Mouse (Mus musculus): ENCODE data around the gene Wwox. TPM values are rescaled to one million over a fixed set of nuclear protein-coding genes. Genes with fewer than 3 reads are reported as not detected.
A peak's percentile ranks its signal among the peaks of the same experiment; 100 is the strongest.

Wwox gene
- total RNA-seq, 2 experiments from 2014 or later: 12.5 to 12.9 TPM

DNA sequence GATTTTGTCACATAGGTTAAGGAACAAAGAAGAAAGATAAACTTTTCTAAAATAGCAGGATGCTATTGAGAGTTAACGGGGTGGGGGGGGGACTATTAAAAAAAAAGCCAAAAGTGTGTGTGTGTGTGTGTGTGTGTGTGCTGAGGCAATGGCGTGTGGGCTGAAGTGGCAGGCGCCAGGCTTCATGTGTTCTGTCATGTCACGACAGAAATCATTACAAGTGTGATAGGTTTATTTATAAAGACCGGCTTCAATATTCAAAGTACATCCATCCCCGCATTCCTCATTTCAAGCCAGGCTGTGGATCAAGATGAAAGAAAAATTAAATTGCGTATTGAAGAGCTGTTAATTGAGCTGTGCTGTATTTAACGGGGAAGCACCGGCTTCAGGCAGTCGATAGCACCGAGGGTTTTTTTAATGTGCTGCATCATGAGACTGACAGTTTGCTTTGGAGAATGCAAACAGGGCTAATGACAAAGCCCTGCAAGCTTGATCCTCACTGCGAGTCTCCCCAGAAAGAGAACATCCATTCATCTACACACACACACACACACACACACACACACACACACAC lies 88.3 kb downstream of the Wwox start:
- DNase-seq: no peak
- intact Hi-C loops (cut with DNase I): no loop called here

DNA sequence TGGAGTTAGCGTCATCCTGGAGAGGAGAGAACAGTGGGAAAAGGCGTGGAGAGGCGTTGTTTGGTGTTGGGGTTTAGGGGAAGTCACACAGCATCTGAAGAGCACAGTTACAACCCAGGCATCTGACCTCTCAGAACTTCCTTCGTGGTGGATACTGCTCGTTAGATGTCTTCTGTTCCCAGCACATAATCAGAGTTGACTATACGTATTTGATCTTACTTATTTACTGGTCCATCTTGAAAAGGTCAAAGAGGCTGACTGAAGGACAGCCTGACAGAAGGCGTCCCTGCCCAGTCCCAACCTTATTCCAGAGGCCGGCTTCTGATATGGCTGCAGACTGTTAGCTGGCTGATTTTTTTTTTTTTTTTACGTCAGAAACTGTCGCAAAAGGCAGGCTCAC lies 90.1 kb downstream of the Wwox start:
- intact Hi-C loops (cut with DNase I): no loop called here
- DNase-seq: no peak

DNA sequence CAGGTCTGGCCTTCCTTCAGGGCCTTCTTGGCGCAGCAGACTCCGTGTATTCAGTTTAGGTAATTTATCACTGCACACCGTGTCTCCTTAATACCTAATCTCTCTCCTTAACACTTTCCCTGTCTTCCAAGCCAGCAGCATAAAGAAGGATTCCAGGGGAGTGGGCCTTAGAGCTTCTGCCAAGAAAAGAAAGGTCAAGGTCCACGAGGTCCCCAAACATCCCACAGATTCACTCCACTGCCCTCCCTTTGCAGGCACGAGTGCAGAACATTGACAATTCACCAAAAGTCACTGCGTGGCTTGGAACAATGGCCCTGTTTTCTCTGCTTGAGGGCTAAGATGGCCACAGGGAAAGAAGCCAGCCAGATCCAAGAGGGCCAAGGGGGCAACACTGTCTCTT lies 96.7 kb downstream of the Wwox start:
- intact Hi-C loops (cut with DNase I): no loop called here
- no peak for DNase-seq

DNA sequence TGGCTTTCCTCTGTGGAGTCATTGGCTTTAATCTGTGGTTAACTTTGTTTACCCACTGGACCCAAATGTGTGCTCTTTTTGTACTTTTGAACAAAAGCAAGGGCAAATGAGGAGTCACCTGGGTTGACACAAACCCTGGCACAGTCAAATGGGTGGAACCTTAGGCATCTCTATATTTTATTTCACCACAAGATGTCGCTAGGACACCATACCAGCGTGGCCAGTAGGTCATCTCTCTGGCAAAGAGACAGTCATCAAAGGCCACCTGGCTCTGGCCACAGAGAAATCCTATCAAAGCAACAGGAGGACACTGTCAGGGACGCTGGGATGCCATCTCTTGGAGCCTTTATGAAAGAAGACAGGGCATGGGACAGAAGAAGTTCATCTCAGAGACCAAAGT lies 101.7 kb downstream of the Wwox start:
- intact Hi-C loops (cut with DNase I): loop anchor here (10.0 kb wide), 1 partner anchor 1164 kb away; the partner anchor contains the start of gene Maf
- DNase-seq: peak; percentile 32

DNA sequence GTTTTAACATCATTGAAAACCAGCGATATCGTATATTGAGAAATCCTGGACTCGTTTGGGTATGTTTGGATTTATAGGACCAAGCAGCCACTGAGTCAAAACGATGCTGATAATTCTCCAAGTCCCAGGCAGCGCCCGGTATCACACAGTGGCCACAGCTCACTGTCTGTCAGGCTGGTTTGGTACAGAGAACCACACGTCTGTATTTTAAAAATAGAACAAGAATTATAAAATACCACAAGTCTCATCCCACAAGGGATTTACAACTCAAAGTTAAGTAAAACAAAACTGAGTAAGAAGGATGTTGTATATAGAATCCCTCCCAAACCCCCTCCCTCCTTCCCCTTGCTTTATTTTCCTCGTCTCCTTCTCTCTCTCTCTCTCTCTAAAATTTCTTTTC lies 108.9 kb downstream of the Wwox start:
- intact Hi-C loops (cut with DNase I): loop anchor here (10.0 kb wide), 1 partner anchor 1156 kb away; the partner anchor contains the start of gene Maf
- no peak for DNase-seq

DNA sequence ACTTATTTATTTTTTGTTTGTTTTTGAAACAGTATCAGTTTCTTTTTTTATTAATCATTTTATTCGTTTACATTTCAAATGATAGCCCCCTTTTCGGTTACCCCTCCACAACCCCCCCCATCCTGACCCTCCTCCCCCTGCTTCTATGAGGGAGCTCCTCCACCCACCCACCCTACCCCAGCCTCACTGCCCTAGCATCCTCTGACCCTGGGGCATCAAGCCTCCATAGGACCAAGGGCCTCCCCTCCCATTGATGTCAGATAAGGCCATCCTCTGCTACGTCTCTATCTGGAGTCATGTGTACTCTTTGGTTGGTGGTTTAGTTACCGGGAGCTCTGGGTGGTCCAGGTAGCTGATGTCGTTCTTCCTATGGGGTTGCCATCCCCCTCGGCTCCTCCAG lies 109.4 kb downstream of the Wwox start:
- no peak for DNase-seq
- intact Hi-C loops (cut with DNase I): loop anchor here (10.0 kb wide), 1 partner anchor 1156 kb away; the partner anchor contains the start of gene Maf

DNA sequence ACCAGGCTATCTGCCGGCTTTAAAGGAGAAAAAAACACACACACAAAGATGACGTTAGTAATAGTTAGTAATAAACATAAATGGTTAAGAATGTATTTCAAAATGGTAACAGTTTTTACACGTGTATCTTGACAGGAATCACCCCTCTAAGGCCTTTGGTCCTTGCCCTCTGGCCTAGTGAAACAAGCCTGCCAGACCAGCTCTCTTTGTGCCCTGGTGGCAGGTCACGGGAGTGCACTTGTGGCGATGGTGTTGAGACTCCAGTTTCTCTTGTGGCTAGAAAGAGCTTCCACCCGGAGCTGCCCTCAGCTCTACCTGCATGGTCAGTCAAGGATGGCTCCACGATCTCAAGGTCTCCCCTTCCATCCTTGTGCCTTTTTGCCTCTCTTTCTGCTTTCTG lies 110.6 kb downstream of the Wwox start:
- intact Hi-C loops (cut with DNase I): no loop called here
- DNase-seq: no peak

DNA sequence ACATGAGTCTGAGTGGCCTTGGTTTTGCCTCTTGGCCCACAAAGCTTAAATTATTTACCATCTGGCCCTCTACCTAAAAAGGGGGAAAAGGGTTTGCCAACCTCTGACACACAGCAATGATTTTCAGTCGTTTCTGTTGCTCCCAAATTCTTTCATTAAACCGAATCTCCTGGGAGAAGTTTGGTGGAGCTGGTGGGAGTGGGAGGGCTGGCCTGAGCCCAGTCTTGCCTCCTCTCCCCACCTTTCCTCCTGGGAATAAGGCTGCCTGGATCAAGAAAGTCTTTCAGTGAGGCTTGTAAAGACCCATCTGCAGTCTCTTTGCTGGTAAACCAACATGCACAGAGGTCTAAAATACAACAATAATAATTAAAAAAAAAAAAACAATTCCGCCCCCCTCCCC lies 113.2 kb downstream of the Wwox start:
- intact Hi-C loops (cut with DNase I): no loop called here
- DNase-seq: no peak

DNA sequence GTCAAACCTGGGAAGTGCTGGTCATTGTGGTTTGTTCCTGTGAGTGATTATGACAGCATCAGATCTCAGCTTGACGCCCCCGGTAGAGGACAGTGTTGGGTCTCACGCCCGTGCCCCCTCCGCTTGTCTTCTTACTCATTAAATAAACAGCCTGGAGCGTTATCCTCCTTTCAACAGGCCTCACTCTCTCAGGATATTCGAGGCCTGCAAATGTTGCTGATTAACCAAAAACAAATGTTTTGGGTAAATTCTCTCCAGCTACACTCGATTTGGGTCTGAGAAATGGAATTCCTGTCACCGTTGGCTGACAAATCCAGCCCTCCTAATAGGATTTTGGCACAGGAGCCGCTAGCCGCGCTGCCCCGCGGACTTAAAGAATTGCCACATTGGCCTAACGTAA lies 115.5 kb downstream of the Wwox start:
- intact Hi-C loops (cut with DNase I): no loop called here
- peak; percentile 9 for DNase-seq

DNA sequence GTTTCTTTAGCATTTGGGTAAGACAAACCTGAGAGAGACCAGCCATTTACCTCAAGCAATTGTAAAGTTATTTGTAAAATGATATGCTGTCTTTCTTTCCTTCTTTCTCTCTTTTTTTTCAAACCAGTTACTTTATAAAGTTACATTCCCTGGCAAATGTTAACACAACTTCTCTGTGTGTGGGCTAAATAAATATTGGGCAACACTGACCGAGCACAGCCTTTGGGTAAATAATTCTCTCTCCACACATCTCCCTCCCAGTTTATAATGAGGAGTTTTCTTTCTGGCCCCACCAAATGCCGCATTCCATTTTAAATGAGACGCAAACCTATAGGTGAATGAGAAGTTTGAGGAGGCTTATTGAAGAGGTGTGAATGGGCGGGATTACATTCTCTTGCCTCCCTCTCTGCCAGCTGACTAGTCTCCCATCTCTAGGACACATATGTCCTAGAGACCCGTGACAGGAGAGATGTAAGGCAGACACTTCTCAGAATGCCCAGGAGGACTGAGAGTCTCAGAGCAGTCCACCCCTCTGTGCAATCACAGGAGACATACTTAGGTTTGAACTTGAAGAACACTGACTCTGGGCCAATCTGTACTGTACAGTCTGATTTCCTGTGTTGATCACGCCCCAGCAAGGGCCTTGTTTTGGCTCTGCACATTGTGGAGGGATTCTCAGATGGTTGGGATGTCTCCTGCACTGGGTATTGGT lies 116.2 kb downstream of the Wwox start:
- intact Hi-C loops (cut with DNase I): no loop called here
- no peak for DNase-seq

DNA sequence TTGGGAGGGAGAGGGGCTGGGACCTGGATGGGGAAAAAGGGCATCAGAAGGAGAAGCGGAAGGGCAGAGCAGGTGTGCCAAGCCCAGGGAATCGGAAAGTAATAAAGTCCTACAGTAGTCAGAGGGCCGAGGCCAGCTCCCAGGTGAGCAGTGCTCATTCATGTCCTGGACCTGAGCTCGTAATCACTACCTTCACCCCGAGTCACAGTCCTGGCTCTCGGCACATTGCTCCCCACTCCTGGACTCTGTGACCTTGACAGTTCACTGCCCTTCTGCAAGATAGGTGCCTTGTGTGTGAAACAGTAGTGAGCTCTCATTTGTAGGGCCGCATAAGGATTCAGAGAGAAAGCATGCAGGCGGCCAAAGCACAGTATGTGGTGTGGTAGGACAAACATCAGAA lies 121.7 kb downstream of the Wwox start:
- no peak for DNase-seq
- intact Hi-C loops (cut with DNase I): no loop called here

DNA sequence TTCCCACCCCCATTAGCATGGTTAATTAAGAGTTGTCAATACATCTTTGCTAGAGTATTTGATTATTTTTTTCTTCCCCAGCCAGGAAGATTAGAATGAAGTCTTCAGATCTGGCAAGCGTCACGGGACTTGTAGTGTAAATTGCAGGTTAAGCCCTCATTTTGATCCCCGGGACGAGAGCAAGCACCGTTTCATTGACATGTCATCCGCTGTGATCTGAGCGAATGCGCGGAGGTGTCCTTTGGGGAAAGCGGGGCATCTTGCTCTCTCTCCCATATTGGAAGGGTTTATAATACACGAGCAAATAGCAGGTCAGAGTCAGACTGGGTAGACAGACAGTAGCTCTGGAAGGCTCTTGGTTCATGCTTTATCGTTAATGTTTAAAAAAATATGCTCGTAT lies 123.0 kb downstream of the Wwox start:
- DNase-seq: no peak
- intact Hi-C loops (cut with DNase I): no loop called here

DNA sequence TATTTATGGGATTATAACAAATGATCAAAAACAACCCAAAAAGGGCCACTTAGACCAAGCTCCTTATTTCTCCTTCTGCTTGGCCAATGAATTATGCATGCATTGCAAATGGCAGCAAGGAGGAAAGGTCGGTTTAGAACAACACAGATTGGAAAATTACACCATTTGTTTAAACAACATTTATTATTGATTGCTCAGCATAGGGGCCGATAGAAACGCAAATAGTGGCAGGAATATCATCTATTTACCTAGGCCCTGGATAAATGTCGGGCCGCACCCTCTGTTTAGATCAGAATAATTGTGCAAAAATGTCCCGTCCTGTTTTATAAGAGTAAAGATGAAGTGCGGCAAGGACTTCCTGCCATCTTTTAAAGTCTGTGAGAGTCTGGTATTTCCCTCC lies 123.9 kb downstream of the Wwox start:
- intact Hi-C loops (cut with DNase I): no loop called here
- no peak for DNase-seq

DNA sequence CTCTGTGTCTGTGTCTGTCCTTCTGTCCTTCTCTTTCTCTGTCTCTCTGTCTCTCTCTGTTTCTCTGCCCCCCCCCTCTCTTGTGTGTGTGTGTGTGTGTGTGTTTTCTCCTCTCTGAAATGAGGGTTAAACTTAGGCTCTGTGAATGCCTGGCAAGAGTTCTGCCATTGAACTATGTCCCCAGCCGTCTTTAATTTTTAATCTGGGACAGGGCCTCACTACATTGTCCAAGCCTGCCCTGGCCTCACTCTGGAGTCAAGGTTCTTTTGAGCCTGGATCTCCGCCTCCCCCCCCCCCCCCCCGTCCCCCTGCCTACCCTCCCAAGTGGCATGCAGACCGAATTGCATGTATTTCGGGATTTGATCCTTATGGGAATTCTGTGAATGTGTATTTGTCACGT lies 124.6 kb downstream of the Wwox start:
- DNase-seq: no peak
- intact Hi-C loops (cut with DNase I): no loop called here

DNA sequence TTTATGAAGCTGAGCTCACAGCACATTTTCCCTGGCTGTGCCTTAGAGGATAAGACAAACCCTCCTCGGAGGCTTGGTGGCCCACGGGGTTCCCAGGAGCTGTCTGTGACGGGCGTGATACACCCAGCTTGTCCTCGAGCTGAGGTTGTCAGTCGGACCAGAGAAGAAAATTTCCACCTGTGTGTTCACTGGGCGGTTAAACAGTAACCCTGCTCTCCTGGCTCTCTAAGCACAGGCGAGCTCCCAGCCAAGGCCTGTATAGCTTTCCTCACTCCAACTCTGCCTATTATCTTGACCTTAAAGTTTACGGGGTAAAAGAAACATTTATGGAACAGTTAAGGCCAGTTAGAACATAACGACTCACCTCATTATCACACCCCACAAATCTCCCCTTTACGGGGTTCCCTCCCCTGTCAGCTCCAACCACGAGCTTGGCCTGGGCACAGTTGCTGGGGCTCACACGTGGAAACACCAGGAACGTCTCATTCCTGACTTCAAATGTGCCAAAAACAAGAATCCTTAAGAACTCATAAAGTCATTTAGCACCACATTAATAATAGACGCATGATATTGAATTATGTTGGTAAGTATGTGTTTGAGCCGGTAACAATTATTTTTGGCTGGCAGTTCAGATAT lies 129.2 kb downstream of the Wwox start:
- DNase-seq: no peak
- intact Hi-C loops (cut with DNase I): no loop called here

DNA sequence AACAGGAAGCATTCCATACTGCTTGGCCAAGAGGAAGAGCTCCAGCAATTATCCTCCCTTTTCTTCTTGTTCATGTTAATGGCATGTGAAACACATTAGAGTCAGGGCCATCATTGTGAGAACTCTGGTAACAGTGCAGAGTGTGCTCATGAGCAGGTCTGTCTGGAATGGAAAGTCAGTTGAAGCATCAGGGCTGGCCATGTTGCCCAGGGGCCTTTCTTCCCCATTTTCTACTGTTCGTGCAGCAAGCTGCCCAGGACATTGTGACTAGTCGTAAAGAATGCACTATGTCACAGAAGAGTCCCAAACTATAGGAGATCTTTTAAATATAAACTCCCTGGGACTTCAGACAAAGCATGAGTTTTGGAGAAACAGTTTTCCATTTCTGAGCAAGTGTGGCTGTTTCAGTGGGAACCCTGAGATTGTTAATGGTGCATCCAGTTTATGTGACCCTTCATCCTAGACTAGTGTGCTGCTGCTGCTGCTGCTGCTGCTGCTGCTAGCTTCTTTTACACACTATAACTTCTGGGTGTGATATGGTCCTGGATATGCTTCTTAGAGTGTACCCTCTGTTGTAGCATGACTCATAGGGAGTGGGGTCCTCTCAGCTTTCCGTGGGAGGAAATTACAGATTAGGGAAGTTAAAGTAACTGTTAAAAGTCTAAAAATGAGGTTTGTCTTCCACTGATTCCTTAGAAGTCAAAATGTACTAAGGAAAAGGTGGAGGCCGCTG lies 133.7 kb downstream of the Wwox start:
- intact Hi-C loops (cut with DNase I): no loop called here
- DNase-seq: no peak

DNA sequence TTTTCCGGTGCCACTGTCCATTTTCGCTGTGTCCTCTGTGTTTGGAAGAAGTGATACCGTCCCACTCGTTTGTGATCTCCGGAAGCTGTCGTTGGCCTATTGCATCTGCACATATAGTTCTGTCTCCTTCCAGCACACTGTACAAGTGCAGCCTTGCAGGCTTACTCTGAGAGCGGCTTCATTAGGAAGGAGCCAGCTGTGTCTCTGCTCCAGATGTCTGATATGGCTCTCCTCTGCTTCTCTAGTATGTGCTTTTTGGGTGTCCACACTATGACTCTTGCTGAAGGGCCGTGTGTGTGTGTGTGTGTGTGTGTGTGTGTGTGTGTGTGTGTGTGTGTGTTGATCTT lies 134.3 kb downstream of the Wwox start:
- intact Hi-C loops (cut with DNase I): no loop called here
- no peak for DNase-seq

DNA sequence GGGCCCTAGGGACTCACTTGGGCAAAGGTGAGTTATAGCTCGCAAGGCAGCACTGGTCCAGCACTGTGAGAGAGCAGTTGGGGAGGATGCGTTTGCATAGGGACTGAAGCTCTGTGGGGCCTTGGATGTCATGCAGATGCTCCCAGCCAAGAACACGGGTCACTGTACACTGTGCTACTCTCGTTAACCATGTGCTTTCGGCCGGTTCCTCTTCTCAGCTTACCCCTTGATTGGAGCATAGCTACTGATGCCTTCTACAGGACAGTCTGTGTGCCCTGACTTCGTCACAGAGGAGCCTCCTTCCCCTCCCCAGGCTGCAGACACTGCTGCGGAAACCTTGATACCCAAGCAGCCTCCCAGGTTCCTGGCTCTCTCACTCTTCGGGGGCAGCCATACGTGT lies 139.8 kb downstream of the Wwox start:
- intact Hi-C loops (cut with DNase I): no loop called here
- DNase-seq: no peak

DNA sequence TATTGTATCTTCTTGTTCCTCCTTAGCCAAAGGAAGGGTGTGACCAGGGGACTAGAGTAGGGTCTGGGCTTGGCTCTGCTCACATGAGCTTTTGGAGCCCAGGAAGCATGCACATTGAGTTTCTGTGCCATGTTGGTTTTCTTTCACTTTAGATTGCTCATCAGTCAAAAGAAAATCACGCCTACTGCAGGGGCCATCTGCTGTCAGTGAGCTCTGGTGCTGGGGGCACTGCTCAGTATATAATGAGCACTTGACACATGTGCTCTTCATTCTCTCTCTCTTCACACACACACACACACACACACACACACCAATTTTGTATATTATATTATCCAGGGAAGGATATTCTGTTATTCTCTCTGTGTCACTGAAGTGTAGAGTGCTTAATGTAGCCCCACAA lies 141.2 kb downstream of the Wwox start:
- DNase-seq: no peak
- intact Hi-C loops (cut with DNase I): no loop called here

DNA sequence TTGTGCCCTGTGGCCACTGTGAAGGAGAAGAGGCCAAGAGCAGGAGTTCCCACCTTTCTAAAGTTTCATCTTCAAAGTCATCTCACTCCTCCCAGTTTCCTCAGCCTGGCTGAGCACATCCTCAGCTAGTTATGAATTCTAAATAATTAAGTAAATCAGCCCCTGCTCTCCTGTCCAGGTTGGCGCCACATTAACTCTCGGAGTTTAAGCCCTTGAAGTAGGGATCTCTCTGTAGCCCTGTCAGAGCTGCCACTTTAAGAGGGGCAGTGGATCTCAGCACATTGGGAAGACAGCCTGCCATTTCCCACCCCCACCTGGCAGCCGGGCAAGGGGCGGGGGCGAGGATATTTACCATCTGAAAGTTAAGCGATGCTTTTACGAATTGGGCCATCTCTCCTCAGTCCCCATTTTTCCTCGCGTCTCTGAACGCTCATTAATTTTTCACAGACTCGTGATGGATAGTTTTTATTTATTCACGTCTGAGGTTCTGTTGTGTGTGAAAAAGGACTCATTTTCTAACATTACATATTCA lies 150.9 kb downstream of the Wwox start:
- DNase-seq: peak; percentile 35
- intact Hi-C loops (cut with DNase I): no loop called here
